Mouse (Mus musculus): ENCODE results near the gene Ncs1. TPM values are rescaled to one million over a fixed set of nuclear protein-coding genes. Genes with fewer than 3 reads are reported as not detected.

Gene Ncs1
- polyA plus RNA-seq, 1 experiment from 2014 or later: 164 TPM

DNA sequence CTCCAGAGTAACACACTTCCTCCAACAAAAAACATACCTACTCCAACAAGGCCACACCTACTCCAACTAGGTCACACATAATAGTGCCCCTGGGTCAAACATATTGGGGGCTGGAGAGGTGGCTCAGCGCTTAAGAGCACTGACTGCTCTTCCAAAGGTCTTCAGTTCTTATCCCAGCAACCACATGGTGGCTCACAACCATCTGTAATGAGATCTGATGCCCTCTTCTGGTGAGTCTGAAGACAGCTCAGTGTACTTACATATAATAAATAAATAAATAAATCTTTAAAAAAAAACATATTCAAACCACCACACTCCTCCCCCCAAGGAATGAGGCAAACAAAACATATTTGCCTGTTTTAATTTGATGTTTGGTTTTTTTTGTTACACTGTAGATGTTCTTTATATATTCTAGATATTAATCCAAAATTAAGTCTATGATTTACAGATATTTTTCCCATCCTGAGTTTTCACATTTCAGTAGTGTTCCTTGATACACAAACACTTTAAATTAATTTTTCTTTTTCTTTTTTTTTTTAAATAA is 16.8 kb upstream of the Ncs1 start:
- Histone ChIP-seq H3K9ac (ENCODE audit: low read depth, low read length) (no peak overlapping the region), H3K4me1 (ENCODE audit: control insufficient read depth, insufficient read depth, low read length) (no peaks in the 10 kb centered on the region), H3K4me3 (ENCODE audit: low read depth, low read length) (no peak overlapping the region), H3K27me3 (ENCODE audit: control insufficient read depth, insufficient read depth, low read depth, low read length) (no peaks in the 10 kb centered on the region), H3K9me3 (replicated peaks; ENCODE audit: control insufficient read depth, low read length, poor library complexity, severe bottlenecking) (no peaks in the 10 kb centered on the region), H3K4me2 (ENCODE audit: low read length) (no peak overlapping the region), H3K36me3 (ENCODE audit: control insufficient read depth, insufficient read depth, low read length) (no peaks in the 10 kb centered on the region), H3K27ac (ENCODE audit: low read length) (no peak overlapping the region)
- ATAC-seq: no peak
- 61% methylated on average over 1 of the region's 1 CpGs for whole genome bisulfite sequencing

- 49% methylated on average over 23 of the region's 23 CpGs for WGBS
- H3K36me3 ChIP-seq (ENCODE audit: control insufficient read depth, insufficient read depth, low read length): no peaks in the 10 kb centered on the region
- H3K9me3 ChIP-seq (replicated peaks; ENCODE audit: control insufficient read depth, low read length, poor library complexity, severe bottlenecking): no peaks in the 10 kb centered on the region
- H3K9ac ChIP-seq (ENCODE audit: low read depth, low read length): no peak overlapping the region
- H3K4me1 ChIP-seq (ENCODE audit: control insufficient read depth, insufficient read depth, low read length): peaks cover 4% of the 10 kb centered on the region; the same call in 1 of the 2 replicates
- 0 out of 2 replicates have a peak overlapping the region, but pooled peaks have one; percentile 2 for H3K4me3 ChIP-seq (ENCODE audit: low read depth, low read length)
- H3K27me3 ChIP-seq (ENCODE audit: control insufficient read depth, insufficient read depth, low read depth, low read length): peaks cover 4% of the 10 kb centered on the region; the same call in 1 of the 2 replicates
- peak overlapping the region; percentile 37 for H3K4me2 ChIP-seq (ENCODE audit: low read length)
- ATAC-seq: no peak
- H3K27ac ChIP-seq (ENCODE audit: low read length): no peak overlapping the region
Measured at GRCm38 (mm10) chr2:31239203-31239696, 6.4 kb upstream of the Ncs1 start.

- 85% methylated on average over 6 of the region's 6 CpGs for WGBS
- no peak for ATAC-seq
- no peak overlapping the region for H3K4me2 ChIP-seq (ENCODE audit: low read length)
Measured at GRCm38 (mm10) chr2:31239833-31240232, 5.8 kb upstream of the Ncs1 start.

DNA sequence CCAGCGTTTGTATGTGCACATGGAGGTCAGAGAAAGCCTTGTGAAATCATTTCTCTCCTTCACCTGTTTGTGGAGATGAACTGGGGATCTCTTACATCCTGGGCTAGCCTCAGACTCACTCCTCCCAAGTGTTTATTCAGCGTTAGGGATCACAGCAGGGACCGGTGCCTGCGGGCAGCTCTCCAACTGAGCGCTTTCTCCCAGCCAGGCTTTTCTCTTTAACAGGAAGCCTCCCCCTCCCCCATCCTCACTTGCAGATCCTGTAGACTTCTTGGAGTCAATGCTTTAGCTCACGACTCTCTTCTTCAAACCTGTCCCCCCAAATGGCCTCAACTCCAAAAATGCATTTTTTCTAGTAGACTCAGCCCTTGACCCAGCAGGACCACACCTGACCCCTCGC is 4.0 kb upstream of the Ncs1 start:
- Histone ChIP-seq H3K9me3 (replicated peaks; ENCODE audit: control insufficient read depth, low read length, poor library complexity, severe bottlenecking) (no peaks in the 10 kb centered on the region), H3K36me3 (ENCODE audit: control insufficient read depth, insufficient read depth, low read length) (no peaks in the 10 kb centered on the region), H3K9ac (ENCODE audit: low read depth, low read length) (no peak overlapping the region), H3K27me3 (ENCODE audit: control insufficient read depth, insufficient read depth, low read depth, low read length) (peaks cover 4% of the 10 kb centered on the region; the same call in 1 of the 2 replicates), H3K4me1 (ENCODE audit: control insufficient read depth, insufficient read depth, low read length) (peaks cover 12% of the 10 kb centered on the region), H3K27ac (ENCODE audit: low read length) (no peak overlapping the region), H3K4me3 (ENCODE audit: low read depth, low read length) (no peak overlapping the region), H3K4me2 (ENCODE audit: low read length) (no peak overlapping the region)
- no peak for ATAC-seq
- WGBS: 10% methylated on average over 7 of the region's 7 CpGs

More at GRCm38 (mm10) chr2:31239833-31240232, 5.8 kb upstream of the Ncs1 start:
- Histone ChIP-seq H3K9me3 (replicated peaks; ENCODE audit: control insufficient read depth, low read length, poor library complexity, severe bottlenecking) (no peaks in the 10 kb centered on the region), H3K27me3 (ENCODE audit: control insufficient read depth, insufficient read depth, low read depth, low read length) (peaks cover 4% of the 10 kb centered on the region; the same call in 1 of the 2 replicates), H3K9ac (ENCODE audit: low read depth, low read length) (no peak overlapping the region), H3K4me1 (ENCODE audit: control insufficient read depth, insufficient read depth, low read length) (peaks cover 8% of the 10 kb centered on the region), H3K4me3 (ENCODE audit: low read depth, low read length) (no peak overlapping the region), H3K36me3 (ENCODE audit: control insufficient read depth, insufficient read depth, low read length) (no peaks in the 10 kb centered on the region), H3K27ac (ENCODE audit: low read length) (no peak overlapping the region)

- no peak overlapping the region for H3K9ac ChIP-seq (ENCODE audit: low read depth, low read length)
- no peak overlapping the region for H3K4me2 ChIP-seq (ENCODE audit: low read length)
- no peak overlapping the region for H3K27ac ChIP-seq (ENCODE audit: low read length)
- H3K4me1 ChIP-seq (ENCODE audit: control insufficient read depth, insufficient read depth, low read length): peaks cover 32% of the 10 kb centered on the region
- H3K9me3 ChIP-seq (replicated peaks; ENCODE audit: control insufficient read depth, low read length, poor library complexity, severe bottlenecking): no peaks in the 10 kb centered on the region
- no peak for ATAC-seq
- peaks cover 4% of the 10 kb centered on the region; the same call in 1 of the 2 replicates for H3K27me3 ChIP-seq (ENCODE audit: control insufficient read depth, insufficient read depth, low read depth, low read length)
- H3K36me3 ChIP-seq (ENCODE audit: control insufficient read depth, insufficient read depth, low read length): no peaks in the 10 kb centered on the region
- 79% methylated on average over 8 of the region's 8 CpGs for WGBS
- H3K4me3 ChIP-seq (ENCODE audit: low read depth, low read length): no peak overlapping the region
Measured at GRCm38 (mm10) chr2:31244216-31244615, 1.4 kb upstream of the Ncs1 start.

DNA sequence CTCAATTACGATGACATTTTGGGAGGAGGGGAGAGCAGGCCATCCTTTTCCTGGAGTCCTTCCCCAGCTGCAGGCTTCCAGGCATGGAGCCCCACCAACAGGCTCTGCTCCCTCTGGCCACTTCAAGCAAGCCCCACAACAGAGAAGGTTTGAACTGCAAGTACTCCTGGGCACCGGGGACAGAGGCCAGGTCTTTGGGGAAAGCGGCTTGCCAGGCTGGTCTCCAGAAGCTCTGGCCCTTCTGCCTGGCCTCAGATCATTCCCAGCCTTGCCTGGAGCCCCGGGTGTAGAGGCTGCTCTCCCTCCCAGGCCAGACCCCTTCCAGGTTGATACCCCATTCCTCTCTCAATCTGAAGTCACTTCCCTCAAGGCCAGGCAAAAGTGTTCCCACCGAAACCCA is 572 bp upstream of the Ncs1 start:
- Histone ChIP-seq H3K9ac (ENCODE audit: low read depth, low read length) (peak overlapping the region; percentile 100), H3K4me1 (ENCODE audit: control insufficient read depth, insufficient read depth, low read length) (peaks cover 31% of the 10 kb centered on the region), H3K9me3 (replicated peaks; ENCODE audit: control insufficient read depth, low read length, poor library complexity, severe bottlenecking) (no peaks in the 10 kb centered on the region), H3K27me3 (ENCODE audit: control insufficient read depth, insufficient read depth, low read depth, low read length) (peaks cover 4% of the 10 kb centered on the region; the same call in 1 of the 2 replicates), H3K36me3 (ENCODE audit: control insufficient read depth, insufficient read depth, low read length) (no peaks in the 10 kb centered on the region), H3K4me3 (ENCODE audit: low read depth, low read length) (peak overlapping the region; percentile 99), H3K27ac (ENCODE audit: low read length) (peak overlapping the region; percentile 90), H3K4me2 (ENCODE audit: low read length) (peak overlapping the region; percentile 97)
- no peak for ATAC-seq
- WGBS: 20% methylated on average over 5 of the region's 5 CpGs

- Histone ChIP-seq H3K4me1 (ENCODE audit: control insufficient read depth, insufficient read depth, low read length) (peaks cover 41% of the 10 kb centered on the region), H3K27me3 (ENCODE audit: control insufficient read depth, insufficient read depth, low read depth, low read length) (peaks cover 4% of the 10 kb centered on the region; the same call in 1 of the 2 replicates), H3K9me3 (replicated peaks; ENCODE audit: control insufficient read depth, low read length, poor library complexity, severe bottlenecking) (no peaks in the 10 kb centered on the region), H3K4me2 (ENCODE audit: low read length) (peak overlapping the region; percentile 97), H3K9ac (ENCODE audit: low read depth, low read length) (peak overlapping the region; percentile 100), H3K36me3 (ENCODE audit: control insufficient read depth, insufficient read depth, low read length) (no peaks in the 10 kb centered on the region), H3K27ac (ENCODE audit: low read length) (peak overlapping the region; percentile 90), H3K4me3 (ENCODE audit: low read depth, low read length) (peak overlapping the region; percentile 99)
- peak; percentile 68 for ATAC-seq
- WGBS: under 1% methylated on average over 39 of the region's 41 CpGs
Measured at GRCm38 (mm10) chr2:31246251-31246971, 788 bp downstream of the Ncs1 start.

GRCm38 (mm10) chr2:31248856-31249255 is 3.2 kb downstream of the Ncs1 start:
- Histone ChIP-seq H3K4me3 (ENCODE audit: low read depth, low read length) (no peak overlapping the region), H3K4me2 (ENCODE audit: low read length) (no peak overlapping the region), H3K9me3 (replicated peaks; ENCODE audit: control insufficient read depth, low read length, poor library complexity, severe bottlenecking) (no peaks in the 10 kb centered on the region), H3K4me1 (ENCODE audit: control insufficient read depth, insufficient read depth, low read length) (peaks cover 41% of the 10 kb centered on the region), H3K36me3 (ENCODE audit: control insufficient read depth, insufficient read depth, low read length) (no peaks in the 10 kb centered on the region), H3K27ac (ENCODE audit: low read length) (no peak overlapping the region), H3K9ac (ENCODE audit: low read depth, low read length) (no peak overlapping the region), H3K27me3 (ENCODE audit: control insufficient read depth, insufficient read depth, low read depth, low read length) (peaks cover 3% of the 10 kb centered on the region; the same call in 1 of the 2 replicates)
- ATAC-seq: no peak
- 94% methylated on average over 6 of the region's 6 CpGs for WGBS

- Histone ChIP-seq H3K4me1 (ENCODE audit: control insufficient read depth, insufficient read depth, low read length) (peaks cover 49% of the 10 kb centered on the region), H3K27me3 (ENCODE audit: control insufficient read depth, insufficient read depth, low read depth, low read length) (no peaks in the 10 kb centered on the region), H3K9me3 (replicated peaks; ENCODE audit: control insufficient read depth, low read length, poor library complexity, severe bottlenecking) (no peaks in the 10 kb centered on the region), H3K4me2 (ENCODE audit: low read length) (no peak overlapping the region), H3K27ac (ENCODE audit: low read length) (no peak overlapping the region), H3K9ac (ENCODE audit: low read depth, low read length) (no peak overlapping the region), H3K4me3 (ENCODE audit: low read depth, low read length) (no peak overlapping the region), H3K36me3 (ENCODE audit: control insufficient read depth, insufficient read depth, low read length) (no peaks in the 10 kb centered on the region)
- ATAC-seq: no peak
- 95% methylated on average over 4 of the region's 4 CpGs for WGBS
Measured at GRCm38 (mm10) chr2:31252167-31252566, 6.5 kb downstream of the Ncs1 start.

Data from midbrain, embryonic 16.5 days (tissue).